Mouse (Mus musculus): ENCODE data around the gene Cd320. TPM values are rescaled to one million over a fixed set of nuclear protein-coding genes. Genes with fewer than 3 reads are reported as not detected.
A peak's percentile ranks its signal among the peaks of the same experiment; 100 is the strongest.
"Not testable (repeated sequence)": the region's sequence is repeated elsewhere in the genome, so short reads cannot be mapped to it uniquely, and the experiment has no call there.

The Cd320 gene
- polyA plus RNA-seq, 1 experiment from 2014 or later: 57.5 TPM

DNA sequence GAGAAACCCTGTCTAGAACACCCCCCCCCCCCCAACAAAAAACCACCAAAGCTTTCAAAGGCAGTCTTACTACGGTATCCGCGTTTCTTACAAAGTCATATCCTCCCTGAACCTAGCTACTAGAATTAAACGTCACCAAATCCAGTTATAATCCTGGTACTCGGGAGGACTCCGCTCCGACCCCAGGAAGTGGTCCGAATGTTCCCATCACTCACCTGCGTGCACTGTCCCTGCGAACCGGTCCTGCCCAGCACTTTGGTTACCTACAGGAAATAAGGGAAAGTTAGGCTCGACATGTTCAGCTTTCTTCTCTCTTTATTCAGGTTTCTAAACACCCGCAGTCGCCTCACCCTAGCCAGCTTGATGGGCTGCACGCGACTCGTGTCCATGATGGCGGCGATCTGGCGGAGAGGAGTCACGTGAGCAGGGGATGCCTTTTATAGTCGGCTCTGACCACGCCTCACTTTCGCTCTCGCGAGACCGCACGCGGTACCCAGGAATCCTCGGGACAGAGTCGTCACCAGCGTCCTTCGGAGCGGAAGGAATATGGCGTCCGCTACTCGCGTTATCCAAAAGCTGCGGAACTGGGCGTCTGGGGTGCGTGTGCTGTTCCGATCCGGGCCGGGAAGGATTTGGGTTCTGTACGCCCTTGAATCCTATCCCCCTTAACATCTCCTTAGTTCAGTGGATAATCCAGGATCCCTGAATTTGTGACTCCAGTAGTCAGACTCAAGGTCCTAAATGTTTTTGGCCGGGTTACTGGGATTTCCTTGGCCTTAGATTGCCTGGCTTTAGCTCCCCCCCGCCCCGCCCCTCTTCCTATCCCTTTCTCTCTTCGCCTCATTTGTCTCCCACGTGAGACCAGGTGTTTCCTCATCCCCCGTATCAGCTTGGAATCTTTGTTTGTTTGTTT lies 18.6 kb upstream of the Cd320 start, which contains the start of the genes Rps28 and Ndufa7:
Rps28 (minus strand) TSS at position 479 of the 913 bp plus-strand sequence.
Ndufa7 (plus strand) TSS at position 489 of the 913 bp plus-strand sequence.
- ATAC-seq (ENCODE audit: low FRiP score) (peak; percentile 95), DNase-seq (ENCODE audit: low spot score) (peak; percentile 99)
- Histone ChIP-seq H3K4me2 (replicated peaks) (peak within 1 kb of the TSS; percentile 75), H3K27me3 (ENCODE audit: control insufficient read depth, insufficient read depth, low read length) (no peaks in the 10 kb centered on the region), H3K4me3 (replicated peaks; ENCODE audit: low read length) (peak within 1 kb of the TSS; percentile 68), H3K9ac (peak within 1 kb of the TSS; percentile 83), H3K27ac (peak within 1 kb of the TSS; percentile 86), H3K4me1 (replicated peaks; ENCODE audit: control insufficient read depth, insufficient read depth, low read length) (peaks cover 23% of the 10 kb centered on the region), H3K36me3 (replicated peaks; ENCODE audit: control insufficient read depth, insufficient read depth) (peaks cover 53% of the 10 kb centered on the region), H3K9me3 (ENCODE audit: control insufficient read depth, low read length) (no peaks in the 10 kb centered on the region)
- under 1% methylated on average over 51 of the region's 51 CpGs for whole genome bisulfite sequencing

DNA sequence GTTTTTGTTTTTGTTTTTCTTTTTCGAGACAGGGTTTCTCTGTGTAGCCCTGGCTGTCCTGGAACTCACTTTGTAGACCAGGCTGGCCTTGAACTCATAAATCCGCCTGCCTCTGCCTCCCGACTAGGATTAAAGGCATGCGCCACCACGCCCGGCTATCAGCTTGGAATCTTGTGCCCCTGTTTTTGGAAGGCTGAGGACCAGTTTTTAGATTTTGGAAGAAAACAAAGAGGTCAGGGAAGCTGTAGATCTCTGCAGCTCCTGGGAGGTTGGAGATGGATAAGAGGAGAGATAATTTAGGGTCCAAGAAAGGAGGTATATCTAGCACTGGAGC lies 17.9 kb upstream of the Cd320 start:
- not testable (repeated sequence) for H3K9me3 ChIP-seq (ENCODE audit: control insufficient read depth, low read length); ATAC-seq (ENCODE audit: low FRiP score); DNase-seq (ENCODE audit: low spot score); H3K27me3 ChIP-seq (ENCODE audit: control insufficient read depth, insufficient read depth, low read length)
- Histone ChIP-seq H3K4me3 (replicated peaks; ENCODE audit: low read length) (peak overlapping the region; percentile 68), H3K27ac (peak overlapping the region; percentile 86), H3K4me2 (replicated peaks) (peak overlapping the region; percentile 70), H3K9ac (peak overlapping the region; percentile 83), H3K4me1 (replicated peaks; ENCODE audit: control insufficient read depth, insufficient read depth, low read length) (peaks cover 23% of the 10 kb centered on the region), H3K36me3 (replicated peaks; ENCODE audit: control insufficient read depth, insufficient read depth) (peaks cover 53% of the 10 kb centered on the region)
- WGBS: 10% methylated on average over 6 of the region's 6 CpGs

DNA sequence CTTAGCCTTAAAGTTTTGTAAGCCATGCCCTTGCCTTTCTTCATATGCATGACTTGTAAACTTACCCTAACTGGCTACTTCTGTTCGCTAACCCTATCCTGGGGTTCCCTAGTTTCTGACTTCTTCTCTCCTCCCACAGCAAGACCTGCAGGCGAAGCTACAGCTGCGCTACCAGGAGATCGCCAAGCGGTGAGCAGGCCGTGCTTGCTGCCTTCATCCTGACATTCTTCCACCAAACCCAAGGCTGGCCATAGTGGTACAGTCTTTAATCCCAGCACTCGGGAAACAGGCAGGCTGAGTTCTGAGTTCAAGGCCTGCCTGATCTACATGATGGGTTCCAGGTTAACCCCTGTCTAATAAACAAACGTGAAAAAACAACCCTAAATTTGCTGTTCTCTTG lies 17.4 kb upstream of the Cd320 start:
- peak overlapping the region; percentile 68 for H3K4me3 ChIP-seq (replicated peaks; ENCODE audit: low read length)
- H3K4me1 ChIP-seq (replicated peaks; ENCODE audit: control insufficient read depth, insufficient read depth, low read length): peaks cover 23% of the 10 kb centered on the region
- H3K9ac ChIP-seq: peak overlapping the region; percentile 83
- H3K4me2 ChIP-seq (replicated peaks): peak overlapping the region; percentile 70
- no peaks in the 10 kb centered on the region for H3K27me3 ChIP-seq (ENCODE audit: control insufficient read depth, insufficient read depth, low read length)
- no peak overlapping the region for H3K27ac ChIP-seq
- WGBS: 88% methylated on average over 8 of the region's 8 CpGs
- no peaks in the 10 kb centered on the region for H3K9me3 ChIP-seq (ENCODE audit: control insufficient read depth, low read length)
- peaks cover 53% of the 10 kb centered on the region for H3K36me3 ChIP-seq (replicated peaks; ENCODE audit: control insufficient read depth, insufficient read depth)
- ATAC-seq (ENCODE audit: low FRiP score): no peak
- DNase-seq (ENCODE audit: low spot score): no peak

DNA sequence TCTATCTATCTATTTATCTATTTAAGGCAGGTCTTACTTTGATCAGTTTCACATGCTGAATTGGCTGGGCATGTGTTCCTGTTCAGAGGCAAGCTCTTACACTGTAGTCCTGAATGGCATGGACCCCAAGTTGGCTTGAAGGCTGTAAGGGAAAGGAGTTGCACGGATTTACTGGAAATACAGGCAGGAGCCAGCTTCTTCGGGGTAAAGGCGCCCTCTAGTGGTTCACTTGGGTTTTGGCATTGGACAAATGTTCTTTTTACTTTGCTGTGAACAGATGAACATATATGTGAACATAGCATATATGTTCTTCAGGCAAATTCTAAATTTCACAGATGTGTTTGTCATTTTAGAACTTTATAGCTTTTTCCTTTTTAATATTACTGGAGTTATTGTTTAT lies 16.0 kb upstream of the Cd320 start:
- Histone ChIP-seq H3K9ac (no peak overlapping the region), H3K36me3 (replicated peaks; ENCODE audit: control insufficient read depth, insufficient read depth) (peaks cover 51% of the 10 kb centered on the region), H3K27ac (no peak overlapping the region), H3K4me3 (replicated peaks; ENCODE audit: low read length) (no peak overlapping the region), H3K9me3 (ENCODE audit: control insufficient read depth, low read length) (no peaks in the 10 kb centered on the region), H3K4me1 (replicated peaks; ENCODE audit: control insufficient read depth, insufficient read depth, low read length) (peaks cover 23% of the 10 kb centered on the region), H3K27me3 (ENCODE audit: control insufficient read depth, insufficient read depth, low read length) (no peaks in the 10 kb centered on the region), H3K4me2 (replicated peaks) (no peak overlapping the region)
- DNase-seq (ENCODE audit: low spot score) (peak; percentile 87), ATAC-seq (ENCODE audit: low FRiP score) (no peak)
- 2% methylated on average over 3 of the region's 3 CpGs for WGBS

DNA sequence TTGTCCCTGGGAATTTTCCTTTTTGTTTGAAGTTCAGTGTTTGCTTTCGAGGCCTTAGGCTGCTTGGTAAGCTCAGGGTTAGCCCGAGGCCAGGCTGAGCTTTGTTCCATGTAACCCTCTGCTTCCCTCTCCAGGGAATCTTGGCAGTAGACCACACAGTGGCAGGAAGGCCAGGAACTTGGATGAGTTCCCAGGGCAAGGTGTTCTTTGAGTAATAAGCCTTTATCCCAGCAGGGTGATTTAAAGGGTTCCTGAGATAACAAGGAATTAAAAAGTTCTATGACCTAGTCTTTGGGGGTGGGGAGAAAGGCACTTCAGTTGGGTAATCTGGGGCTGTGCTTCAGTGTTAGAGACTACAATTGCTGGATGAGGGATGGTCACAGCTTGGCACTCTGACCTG lies 14.0 kb upstream of the Cd320 start:
- Histone ChIP-seq H3K36me3 (replicated peaks; ENCODE audit: control insufficient read depth, insufficient read depth) (peaks cover 59% of the 10 kb centered on the region), H3K27me3 (ENCODE audit: control insufficient read depth, insufficient read depth, low read length) (no peaks in the 10 kb centered on the region), H3K4me3 (replicated peaks; ENCODE audit: low read length) (no peak overlapping the region), H3K4me1 (replicated peaks; ENCODE audit: control insufficient read depth, insufficient read depth, low read length) (peaks cover 9% of the 10 kb centered on the region), H3K9ac (no peak overlapping the region), H3K9me3 (ENCODE audit: control insufficient read depth, low read length) (no peaks in the 10 kb centered on the region), H3K4me2 (replicated peaks) (no peak overlapping the region), H3K27ac (no peak overlapping the region)
- 75% methylated on average over 2 of the region's 2 CpGs for WGBS
- DNase-seq (ENCODE audit: low spot score): no peak
- ATAC-seq (ENCODE audit: low FRiP score): no peak

DNA sequence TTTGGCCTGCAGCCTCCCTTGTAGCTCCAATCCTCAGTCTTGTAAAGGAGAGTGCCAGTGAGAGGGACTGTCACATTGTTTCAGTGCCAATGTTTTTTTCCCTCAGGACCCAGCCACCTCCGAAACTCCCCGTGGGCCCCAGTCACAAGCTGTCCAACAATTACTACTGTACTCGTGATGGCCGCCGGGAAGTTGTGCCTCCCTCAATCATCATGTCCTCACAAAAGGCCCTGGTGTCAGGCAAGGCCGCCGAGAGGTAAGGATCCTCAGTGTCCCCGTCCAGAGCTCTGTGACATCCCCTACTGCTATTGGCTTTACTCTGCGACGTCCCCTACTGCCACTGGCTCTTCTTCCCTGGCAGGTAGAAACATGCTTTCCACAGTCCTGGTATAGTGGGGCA lies 13.3 kb upstream of the Cd320 start:
- H3K4me3 ChIP-seq (replicated peaks; ENCODE audit: low read length): no peak overlapping the region
- no peak for ATAC-seq (ENCODE audit: low FRiP score)
- no peak for DNase-seq (ENCODE audit: low spot score)
- no peak overlapping the region for H3K9ac ChIP-seq
- H3K9me3 ChIP-seq (ENCODE audit: control insufficient read depth, low read length): no peaks in the 10 kb centered on the region
- H3K4me1 ChIP-seq (replicated peaks; ENCODE audit: control insufficient read depth, insufficient read depth, low read length): peaks cover 9% of the 10 kb centered on the region
- no peak overlapping the region for H3K4me2 ChIP-seq (replicated peaks)
- WGBS: 92% methylated on average over 10 of the region's 10 CpGs
- peaks cover 65% of the 10 kb centered on the region for H3K36me3 ChIP-seq (replicated peaks; ENCODE audit: control insufficient read depth, insufficient read depth)
- H3K27ac ChIP-seq: no peak overlapping the region
- H3K27me3 ChIP-seq (ENCODE audit: control insufficient read depth, insufficient read depth, low read length): no peaks in the 10 kb centered on the region

DNA sequence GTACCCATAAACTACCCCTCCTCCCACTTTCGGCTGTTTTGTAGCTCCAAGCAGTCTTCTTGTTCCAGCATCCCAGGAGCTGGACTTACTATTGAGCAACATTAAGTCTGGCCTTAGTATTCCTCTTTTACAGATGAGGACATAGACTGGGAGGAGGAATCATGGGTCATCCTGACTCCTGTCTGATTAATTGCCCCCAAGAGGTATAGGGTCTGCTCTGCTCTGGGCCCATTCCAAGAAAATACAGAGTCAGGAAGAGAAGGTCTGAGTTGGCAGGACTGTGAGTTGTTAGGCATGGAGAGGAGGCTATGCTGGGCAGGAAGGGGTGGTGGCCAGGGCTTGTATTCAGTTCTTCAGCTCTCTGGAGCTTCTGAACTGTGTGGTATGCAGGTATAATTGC lies 1.3 kb downstream of the Cd320 start:
- H3K4me2 ChIP-seq (replicated peaks): peak overlapping the region; percentile 95
- H3K9me3 ChIP-seq (ENCODE audit: control insufficient read depth, low read length): no peaks in the 10 kb centered on the region
- no peaks in the 10 kb centered on the region for H3K27me3 ChIP-seq (ENCODE audit: control insufficient read depth, insufficient read depth, low read length)
- peaks cover 14% of the 10 kb centered on the region for H3K4me1 ChIP-seq (replicated peaks; ENCODE audit: control insufficient read depth, insufficient read depth, low read length)
- WGBS: 79% methylated on average over 1 of the region's 1 CpGs
- peak overlapping the region; percentile 93 for H3K4me3 ChIP-seq (replicated peaks; ENCODE audit: low read length)
- peak overlapping the region; percentile 75 for H3K9ac ChIP-seq
- H3K36me3 ChIP-seq (replicated peaks; ENCODE audit: control insufficient read depth, insufficient read depth): peaks cover 32% of the 10 kb centered on the region
- H3K27ac ChIP-seq: no peak overlapping the region
- no peak for ATAC-seq (ENCODE audit: low FRiP score)
- no peak for DNase-seq (ENCODE audit: low spot score)

DNA sequence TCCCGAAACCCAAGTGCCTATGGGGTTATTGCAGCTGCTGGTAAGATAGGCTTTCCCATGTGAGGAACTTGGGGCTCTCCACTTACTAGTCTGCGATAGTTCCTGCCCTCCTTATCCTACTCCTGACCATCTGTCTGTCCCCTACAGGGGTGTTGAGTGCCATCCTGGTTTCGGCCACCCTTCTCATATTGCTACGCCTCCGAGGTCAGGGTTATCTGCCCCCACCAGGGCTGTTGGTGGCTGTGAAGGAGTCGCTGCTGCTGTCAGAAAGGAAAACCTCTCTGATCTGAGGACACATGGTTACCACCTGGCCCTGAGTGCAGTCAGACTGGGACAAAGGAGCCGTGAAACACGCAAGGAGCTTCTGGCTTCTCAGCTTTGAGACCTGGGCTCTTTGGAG lies 5.2 kb downstream of the Cd320 start:
- WGBS: 94% methylated on average over 8 of the region's 8 CpGs
- DNase-seq (ENCODE audit: low spot score): no peak
- no peaks in the 10 kb centered on the region for H3K27me3 ChIP-seq (ENCODE audit: control insufficient read depth, insufficient read depth, low read length)
- H3K36me3 ChIP-seq (replicated peaks; ENCODE audit: control insufficient read depth, insufficient read depth): peaks cover 29% of the 10 kb centered on the region
- no peaks in the 10 kb centered on the region for H3K9me3 ChIP-seq (ENCODE audit: control insufficient read depth, low read length)
- no peak overlapping the region for H3K27ac ChIP-seq
- H3K4me1 ChIP-seq (replicated peaks; ENCODE audit: control insufficient read depth, insufficient read depth, low read length): peaks cover 14% of the 10 kb centered on the region
- H3K4me3 ChIP-seq (replicated peaks; ENCODE audit: low read length): no peak overlapping the region
- no peak for ATAC-seq (ENCODE audit: low FRiP score)
- no peak overlapping the region for H3K4me2 ChIP-seq (replicated peaks)
- no peak overlapping the region for H3K9ac ChIP-seq

DNA sequence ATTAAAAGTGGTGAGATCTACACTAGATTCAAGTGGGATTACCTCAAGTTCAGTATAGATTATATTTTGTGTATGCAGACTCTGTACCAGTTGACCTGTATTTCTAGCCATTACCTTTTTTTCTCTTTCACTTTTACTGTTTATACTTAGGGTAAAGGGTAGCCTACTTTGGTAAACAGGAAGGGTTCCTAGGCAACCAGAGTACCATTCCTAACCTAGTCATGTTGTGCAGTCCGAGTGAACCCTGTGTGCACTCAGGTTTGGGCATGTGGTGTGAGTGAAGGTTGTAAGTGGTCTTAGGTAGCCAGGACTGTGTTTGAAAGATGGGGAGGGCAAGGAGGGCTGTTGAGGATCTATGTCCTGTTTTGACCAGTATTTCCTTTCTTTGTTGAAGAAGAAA lies 8.4 kb downstream of the Cd320 start:
- Histone ChIP-seq H3K9me3 (ENCODE audit: control insufficient read depth, low read length) (no peaks in the 10 kb centered on the region), H3K4me2 (replicated peaks) (no peak overlapping the region), H3K36me3 (replicated peaks; ENCODE audit: control insufficient read depth, insufficient read depth) (peaks cover 29% of the 10 kb centered on the region), H3K4me3 (replicated peaks; ENCODE audit: low read length) (no peak overlapping the region), H3K27me3 (ENCODE audit: control insufficient read depth, insufficient read depth, low read length) (no peaks in the 10 kb centered on the region), H3K27ac (no peak overlapping the region), H3K9ac (no peak overlapping the region), H3K4me1 (replicated peaks; ENCODE audit: control insufficient read depth, insufficient read depth, low read length) (no peaks in the 10 kb centered on the region)
- WGBS: 82% methylated on average over 1 of the region's 1 CpGs
- ATAC-seq (ENCODE audit: low FRiP score): no peak
- DNase-seq (ENCODE audit: low spot score): no peak
